Mouse (Mus musculus) layer of hippocampus, adult 18-20 months (tissue): Measurements from ENCODE around the gene H1foo. TPM values are rescaled to one million over a fixed set of nuclear protein-coding genes. Genes with fewer than 3 reads are reported as not detected.

ENCODE experiments used
- DNase-seq, 2 experiments: peaks; one replicate each; pipeline ENCODE4 v3.0.0; 2022; ENCODE audit warnings: low spot score in 2 of 2
- total RNA-seq, 2 experiments: library from RNA; stranded (reverse); gene quantifications; 2 replicates each; pipeline ENCODE4 v1.2.3; 2021

Gene H1foo
- total RNA-seq, 2 experiments from 2014 or later = not detected

DNA sequence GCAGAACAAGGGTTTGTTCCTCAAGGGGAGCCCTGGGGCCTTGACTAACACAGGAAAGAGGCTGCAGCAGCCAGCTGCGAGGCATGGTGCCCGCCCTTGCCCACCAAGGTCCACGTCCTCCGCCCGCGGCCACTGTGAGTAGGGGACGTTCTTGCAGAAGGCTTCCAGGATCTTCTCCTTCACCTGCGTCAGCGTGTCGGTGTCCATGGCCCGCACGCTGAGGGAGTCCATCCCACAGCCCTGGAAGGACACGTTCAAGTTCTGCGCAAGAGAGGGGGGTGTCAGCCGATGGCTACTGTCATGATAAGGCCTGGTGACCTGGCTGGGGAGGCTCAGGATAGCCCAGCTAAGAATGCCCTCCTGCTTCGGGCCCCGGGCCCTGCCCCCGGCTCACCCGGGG is 15.6 kb downstream of the H1foo start:
- no peak for DNase-seq

DNA sequence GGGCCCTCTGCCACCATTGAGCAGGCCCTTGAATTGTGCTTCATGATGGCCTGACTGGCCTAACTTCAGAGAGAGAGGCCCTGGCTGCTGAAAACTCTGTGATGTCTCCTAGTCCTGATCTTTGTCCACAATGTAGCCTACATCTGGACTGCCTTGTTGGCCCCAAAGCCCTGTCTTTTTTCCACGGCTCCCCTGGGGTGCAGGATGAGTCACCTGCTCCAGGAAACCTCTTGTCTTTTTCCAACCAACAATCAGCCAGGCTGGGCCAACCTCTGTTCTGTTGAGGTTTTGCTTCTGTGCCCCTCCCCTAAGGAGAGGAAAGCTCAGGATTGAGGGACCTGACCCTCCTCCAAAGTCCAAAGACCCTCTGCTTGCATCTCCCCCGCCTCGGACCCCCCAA is 17.0 kb downstream of the H1foo start:
- DNase-seq = no peak

DNA sequence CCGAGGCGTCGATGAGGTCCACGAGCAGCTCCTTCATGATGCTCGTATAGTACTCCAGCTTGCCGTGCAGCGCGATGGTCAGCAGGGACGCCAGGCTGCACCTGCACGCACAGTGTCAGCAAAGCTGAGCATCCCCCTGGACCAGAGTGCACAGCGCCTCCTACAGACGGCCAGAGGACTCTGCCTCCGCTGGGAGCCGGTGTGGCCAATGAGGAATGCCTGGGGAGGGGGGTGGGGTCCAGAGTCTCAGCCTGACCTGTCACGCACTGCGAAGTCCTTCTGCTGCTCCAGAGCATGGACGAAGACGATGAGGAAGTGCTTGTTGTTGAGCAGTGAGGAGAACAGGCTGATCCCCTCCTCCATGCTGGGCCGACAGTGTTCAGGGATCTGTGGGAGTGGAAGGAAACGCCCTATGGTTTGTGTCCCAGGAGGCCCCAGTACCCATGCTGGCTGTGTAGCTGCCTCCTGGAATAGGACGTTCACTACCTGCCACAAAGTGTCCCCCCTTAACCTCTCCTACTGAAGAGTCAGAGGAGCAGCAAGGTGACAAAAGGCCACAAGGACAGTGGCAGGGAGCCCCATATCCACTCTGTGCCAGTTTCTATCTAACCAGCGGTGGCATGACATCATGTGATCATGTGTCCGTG is 17.8 kb downstream of the H1foo start:
- no peak for DNase-seq

DNA sequence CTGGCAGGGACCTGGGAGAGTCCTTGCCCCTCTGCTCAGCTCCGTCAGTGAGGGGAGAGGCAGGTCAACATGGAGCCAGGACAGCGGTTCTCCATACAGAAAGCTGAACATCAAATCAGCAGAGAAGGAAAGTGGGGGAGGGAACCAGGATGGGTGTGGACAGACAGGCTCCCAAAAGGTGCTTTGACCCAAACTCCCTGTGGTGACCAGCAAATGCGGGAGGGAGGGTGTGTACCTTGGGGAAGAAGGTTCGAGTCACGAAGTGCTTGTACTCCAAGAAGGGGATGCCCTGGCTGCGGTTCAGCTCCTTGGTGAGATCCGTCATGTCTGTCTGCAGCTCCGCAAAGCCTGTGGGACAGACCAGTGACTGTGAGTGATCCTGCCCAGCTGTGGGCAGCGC is 18.9 kb downstream of the H1foo start:
- no peak for DNase-seq

DNA sequence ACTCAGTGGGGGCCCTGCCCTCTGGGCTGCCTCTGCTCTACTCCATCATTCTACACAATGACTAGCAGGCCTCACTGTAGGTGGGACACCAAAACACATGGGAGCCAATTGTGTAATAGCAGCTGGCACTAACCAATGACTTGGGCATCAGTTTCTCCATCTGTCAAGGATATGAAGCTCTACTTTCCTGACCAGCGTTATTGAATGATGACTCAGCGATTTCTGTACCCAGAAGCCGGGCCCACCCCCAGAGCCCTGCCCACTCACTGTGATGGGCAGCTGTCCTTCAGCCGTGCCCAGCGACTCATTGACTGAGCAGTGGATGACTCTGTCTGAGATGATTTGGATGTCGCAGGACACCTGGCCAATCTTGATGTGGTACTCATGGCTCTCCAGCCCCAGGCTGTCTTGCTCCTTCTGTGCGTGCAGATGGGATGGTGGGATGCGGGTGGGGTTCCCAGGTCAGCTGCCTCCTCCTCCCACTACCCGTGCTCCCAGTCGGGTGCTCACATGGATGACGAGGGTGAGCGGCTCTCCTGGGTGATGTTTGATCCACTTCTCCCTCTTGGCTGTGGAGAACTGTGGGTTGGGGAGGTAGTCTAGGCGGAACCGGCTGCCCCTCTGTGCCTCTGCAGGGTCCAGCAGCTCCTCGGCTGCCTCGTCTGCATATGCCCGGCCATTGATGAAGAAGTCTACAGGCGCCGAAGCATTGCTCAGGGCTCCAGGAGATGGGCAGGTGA is 21.7 kb downstream of the H1foo start:
- DNase-seq = no peak

DNA sequence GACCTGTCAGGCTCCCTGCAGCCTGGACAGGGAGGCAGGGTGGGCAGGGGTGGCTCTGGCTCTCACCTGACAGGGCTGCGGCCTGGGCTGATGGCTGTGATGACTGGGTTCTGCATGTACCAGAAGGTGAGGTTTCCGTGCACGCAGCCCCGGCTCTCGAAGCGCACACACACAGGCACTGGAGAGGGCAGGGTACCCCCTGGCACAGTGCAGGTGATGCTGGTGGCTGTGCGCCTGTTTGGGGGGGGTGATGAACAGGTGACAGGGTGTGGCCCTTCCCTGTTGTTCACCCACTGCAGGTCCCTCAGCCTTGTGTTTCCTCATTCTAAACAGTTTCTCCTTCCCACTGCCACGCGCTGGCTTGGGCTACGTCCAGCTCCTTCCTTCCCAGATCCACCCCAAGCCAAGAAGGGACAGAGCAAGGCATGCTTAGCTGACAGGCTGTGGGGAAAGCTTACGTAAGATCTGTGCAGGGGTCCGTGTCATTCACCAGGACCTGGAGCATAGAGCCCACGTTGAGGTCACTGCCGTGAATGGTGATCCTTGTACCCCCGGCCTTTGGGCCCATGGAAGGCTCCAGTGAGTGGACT is 22.6 kb downstream of the H1foo start:
- DNase-seq = no peak

DNA sequence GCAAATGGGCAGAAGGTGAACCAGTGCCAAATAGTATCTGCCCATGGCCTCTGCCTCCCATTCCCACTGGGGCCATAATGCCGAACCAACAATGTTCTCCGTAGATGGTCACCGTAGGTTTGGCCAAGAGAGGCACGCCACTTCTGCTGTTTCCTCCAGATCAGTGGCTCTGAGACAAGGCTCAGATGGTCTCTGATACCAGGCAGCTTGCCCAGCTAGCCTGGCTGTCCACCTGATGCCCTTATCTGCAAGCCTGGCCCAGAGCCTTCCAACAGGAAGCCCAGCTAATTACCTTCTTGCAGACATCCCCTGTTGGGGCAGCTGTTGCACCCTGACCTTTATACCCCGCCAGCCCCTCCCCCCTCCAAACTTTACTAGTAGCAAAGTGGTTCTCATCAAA is 23.3 kb downstream of the H1foo start:
- DNase-seq = no peak

DNA sequence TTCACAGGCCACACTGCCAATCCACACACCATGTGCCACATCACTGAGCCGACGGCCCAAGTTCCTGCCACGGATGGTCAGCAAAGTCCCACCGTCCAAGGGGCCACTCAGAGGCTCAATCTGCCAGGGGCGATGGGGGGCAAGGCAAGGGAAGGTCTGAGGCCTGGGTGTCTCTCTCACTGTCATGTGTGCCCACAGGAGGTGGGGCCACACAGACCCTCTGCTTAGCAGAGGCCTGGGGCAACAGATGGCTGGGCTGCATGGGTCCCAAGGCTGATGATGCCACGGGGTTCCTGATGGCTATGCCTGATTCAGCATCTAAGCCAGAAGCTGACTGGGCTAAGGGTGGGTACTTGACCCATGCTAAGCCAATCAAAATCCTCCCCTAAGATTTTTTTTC is 24.0 kb downstream of the H1foo start:
- no peak for DNase-seq

DNA sequence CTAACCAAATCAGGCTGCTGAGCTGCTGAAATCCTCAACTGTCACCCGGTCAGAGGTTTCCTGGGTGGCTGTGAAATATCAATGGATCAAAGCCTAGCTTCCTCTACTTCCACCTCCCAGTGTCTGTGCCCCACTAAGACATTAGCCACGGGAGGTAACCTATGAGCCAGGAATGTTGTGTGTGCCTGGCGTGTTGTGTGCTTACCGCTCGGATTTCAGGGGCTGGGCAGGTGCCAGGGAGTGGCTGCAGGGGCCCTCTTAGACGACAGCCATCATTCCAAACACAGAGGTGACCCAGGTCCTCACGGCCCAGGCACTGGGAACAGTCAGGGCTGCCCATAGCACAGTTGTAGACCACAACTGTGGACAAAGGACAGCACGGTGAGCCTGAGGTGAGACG is 24.4 kb downstream of the H1foo start:
- DNase-seq = no peak

DNA sequence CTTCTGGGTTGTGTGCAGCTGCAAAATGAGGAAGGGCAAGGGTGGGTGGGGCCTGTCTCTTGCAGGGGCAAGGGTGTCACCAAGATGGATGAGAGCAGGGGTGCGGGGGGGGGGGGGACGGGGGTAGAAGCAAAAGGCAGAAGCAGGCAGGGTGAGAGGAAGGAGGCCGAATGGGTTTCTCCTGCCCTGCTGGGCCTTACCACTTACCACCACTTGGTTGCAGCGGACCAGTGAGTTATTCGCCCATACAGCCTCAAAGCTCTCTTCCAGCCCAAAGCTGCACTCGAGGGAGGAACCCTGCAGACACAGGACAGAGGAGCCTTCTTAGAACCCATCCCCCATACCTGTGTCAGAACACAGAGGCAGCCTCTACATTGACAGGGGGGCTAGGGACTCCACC is 25.2 kb downstream of the H1foo start:
- no peak for DNase-seq

DNA sequence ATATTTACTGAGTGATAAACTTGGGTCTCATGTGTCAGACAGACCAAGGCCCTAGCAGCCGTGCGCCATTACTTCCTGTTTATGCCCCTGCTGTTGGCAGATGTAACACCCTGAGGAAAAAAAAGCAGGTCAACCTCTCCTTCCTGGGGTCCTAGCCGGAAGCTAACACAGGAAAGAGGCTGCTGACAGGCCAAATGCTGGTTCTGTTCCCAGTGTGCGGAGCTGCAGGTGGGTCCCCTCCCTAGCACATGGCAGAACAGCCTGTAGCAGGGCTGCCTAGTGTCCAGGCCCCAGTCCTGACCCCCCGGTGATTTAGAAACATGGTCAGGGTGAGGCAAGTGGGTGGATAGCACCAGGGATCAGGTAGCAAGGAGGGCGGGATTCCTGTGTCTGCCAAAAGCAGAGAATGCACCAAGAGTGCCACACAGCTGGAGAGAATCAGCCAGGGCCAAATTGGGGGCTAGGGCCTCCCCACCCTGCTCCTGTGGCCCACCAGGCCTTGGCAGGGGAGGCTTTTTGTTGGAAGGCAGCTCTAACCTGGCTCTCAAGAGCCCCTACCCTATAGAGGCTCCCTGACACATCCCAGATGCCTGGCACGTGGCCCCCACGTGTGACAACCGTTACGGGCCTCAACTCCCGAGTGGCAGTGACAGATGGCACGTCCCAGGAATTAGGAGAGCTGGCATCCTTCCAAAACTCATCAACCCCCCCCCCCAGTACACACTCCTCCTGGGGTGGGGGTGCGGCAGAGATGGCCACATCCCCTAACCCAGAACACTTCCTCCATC is 26.7 kb downstream of the H1foo start:
- no peak for DNase-seq

DNA sequence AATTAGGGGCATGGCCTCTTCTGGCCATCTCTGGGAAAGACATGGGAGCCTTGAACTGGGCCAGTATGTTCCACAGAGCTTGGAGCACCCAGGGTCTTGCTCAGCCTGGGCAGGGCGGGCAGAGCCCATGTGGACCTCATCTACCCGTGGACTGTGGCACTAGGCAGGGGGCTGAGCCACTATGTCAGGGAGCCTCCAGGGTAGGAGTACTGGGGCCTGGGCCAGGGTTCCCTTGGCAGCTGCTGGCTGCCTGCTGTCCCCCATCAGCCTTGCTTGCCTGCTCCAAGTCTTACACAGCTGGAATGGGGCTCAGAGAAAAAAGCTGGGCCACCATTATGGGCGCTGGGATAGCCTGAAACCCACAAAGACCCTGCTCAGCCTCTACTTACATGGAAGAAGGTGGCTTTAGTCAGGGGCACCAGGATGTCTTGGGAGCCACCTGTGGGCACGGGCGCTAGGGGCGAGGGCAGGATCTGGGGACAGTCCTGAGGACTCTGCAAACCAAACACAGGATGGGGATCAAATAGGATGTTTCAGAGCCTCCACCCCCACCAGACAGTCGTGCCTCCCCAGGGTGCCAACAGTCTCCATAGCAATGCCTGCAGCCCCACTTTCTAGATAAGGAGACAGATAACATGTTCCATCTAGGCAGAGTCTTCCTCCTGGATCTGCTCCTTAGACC is 27.5 kb downstream of the H1foo start:
- DNase-seq = no peak

DNA sequence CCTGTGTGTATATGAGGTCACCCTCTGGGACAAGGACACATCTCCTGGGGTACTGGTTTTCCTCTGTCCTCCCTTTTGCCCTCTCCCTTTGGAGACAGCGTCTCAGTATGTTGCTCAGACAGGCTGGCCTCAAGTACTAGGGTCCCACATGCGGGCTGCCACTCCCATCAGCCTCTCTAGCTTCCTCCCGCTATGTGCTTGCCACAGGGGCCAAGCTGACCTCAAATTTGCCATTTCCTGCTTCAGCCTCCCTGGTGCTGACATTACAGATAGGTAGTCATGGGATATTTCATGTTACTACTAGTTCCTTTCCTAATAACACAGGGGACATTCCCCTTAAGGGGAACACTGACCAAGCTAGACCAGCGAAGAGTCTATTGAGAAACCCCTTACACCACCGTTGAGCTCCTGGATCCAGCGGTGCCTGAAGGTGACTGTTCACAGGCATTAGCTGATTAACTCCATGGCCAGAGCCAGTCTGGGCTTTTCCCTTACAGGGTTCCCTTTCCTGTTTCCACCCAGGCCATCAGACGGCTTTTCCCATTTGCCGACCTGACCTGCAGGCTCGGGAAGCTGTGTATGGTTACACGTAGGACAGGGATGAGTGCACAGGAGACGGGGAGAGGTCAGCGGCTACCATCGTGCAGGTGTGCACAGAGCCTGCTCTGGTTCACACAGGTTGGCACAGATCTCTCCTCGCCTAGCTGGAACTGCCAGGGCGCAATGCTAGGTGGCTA is 28.6 kb downstream of the H1foo start:
- DNase-seq = no peak

DNA sequence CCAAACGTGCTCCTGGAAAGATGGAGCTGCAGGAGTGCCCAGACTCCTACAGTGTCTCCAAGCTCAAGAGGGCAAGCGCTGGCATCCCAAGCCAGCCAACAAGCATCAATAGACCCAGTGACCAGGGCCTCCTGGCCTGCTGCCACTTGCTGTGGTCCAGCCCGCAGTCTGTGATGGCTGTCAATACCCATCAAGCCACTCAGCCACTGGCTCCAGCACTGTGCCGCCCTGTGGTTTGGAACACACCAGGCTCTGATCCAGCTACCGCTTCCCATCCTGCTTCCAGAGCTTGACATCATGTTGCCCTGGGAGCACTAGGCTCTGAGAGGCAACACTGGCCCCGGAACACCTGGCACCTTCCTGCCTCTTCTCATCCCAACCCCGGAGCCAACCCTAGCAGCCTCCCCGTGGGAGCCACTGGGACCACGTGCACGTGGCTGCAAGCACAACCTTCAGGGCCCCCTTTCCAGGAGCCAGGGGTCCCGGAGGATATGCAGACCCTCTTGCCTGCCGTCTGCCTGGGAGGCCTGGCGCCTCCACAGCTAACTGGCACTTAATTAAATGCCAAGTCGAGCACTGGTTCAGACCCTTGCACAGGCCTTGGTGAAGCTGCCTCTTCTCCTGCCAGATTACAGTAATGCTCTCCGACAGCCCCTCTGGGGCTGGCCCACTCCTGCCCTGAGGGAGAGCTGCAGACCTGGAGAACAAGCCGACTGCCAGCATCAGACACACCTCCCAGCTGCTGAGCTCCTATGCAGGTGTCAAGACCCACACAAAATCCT is 29.3 kb downstream of the H1foo start:
- DNase-seq = peak in 1 of 2 experiments; percentile 62

DNA sequence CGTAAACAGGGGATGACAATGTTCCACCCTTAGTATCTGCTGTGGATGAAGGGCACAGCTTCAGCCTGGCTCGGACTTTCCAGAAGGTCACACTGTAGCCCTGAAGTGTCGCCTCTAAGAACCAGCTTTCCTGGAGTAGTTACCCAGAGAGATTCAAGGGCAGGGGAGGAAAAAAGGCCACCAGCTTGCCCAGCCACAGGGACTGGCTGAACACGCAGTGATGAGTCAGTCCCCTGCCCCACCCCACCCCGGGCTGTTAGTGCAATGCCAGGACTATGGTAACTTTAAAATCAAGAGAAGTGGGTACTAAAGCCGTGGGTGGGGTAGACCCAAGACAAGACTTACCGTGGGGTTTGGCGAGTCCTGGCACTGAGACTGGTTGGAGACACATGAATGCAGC is 30.9 kb downstream of the H1foo start:
- DNase-seq = no peak

DNA sequence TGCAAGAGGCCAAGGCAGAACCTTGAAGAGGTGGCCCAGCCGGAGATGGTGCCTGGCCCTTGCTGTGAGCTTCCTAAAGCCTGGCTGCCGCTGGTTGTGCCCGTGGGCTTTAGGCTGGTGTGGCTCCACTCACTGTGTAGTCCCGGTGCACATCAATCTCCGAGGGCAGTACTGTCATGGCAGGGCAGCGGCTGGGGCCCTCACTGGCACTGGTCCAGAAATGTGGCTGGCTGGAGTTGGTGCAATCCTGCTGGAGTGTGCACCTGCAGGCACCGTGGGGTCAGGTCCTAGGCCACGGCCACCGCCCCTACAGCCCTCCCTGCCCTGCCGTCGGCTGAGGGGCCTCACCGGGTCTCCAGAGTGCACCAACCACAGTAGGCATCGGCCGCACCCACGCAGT is 33.1 kb downstream of the H1foo start:
- DNase-seq = no peak

DNA sequence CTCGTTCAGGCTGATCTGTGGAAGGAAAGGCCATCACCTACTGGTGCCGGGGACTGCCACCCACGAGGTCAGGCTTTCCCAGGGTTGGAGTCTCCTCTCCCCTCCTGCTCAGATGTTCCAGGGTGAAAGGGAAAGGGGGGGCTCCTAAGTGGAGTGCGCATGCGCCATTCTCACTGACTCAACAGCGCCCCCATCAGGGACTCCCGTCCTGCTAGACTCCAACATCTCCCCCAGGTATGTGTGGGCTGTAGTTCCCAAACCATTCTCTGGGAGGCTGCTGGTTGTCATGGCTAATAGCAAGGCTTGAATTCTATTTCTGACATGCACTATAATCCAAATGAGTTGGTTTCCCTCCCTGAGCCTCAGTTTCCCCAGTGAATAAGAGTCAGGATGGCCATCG is 33.9 kb downstream of the H1foo start:
- DNase-seq = no peak

DNA sequence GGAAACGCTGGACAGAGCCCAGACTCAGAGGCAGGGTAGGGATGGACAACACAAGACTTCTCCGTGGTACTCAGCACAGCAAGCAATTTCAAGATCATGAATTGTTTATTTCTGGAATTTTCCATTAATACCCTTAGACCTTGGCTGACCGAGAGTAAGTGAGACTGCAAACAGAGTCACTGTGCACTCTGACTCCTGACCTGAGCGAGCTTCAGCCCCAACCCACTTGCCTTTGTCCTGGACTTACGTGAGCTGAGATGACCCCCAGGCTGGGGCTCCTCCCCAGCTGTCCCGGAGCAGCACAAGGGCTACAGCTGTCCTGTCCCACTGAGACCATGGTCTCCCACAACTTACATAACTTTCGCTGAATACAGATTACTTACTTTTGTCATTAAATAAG is 38.2 kb downstream of the H1foo start:
- no peak for DNase-seq

DNA sequence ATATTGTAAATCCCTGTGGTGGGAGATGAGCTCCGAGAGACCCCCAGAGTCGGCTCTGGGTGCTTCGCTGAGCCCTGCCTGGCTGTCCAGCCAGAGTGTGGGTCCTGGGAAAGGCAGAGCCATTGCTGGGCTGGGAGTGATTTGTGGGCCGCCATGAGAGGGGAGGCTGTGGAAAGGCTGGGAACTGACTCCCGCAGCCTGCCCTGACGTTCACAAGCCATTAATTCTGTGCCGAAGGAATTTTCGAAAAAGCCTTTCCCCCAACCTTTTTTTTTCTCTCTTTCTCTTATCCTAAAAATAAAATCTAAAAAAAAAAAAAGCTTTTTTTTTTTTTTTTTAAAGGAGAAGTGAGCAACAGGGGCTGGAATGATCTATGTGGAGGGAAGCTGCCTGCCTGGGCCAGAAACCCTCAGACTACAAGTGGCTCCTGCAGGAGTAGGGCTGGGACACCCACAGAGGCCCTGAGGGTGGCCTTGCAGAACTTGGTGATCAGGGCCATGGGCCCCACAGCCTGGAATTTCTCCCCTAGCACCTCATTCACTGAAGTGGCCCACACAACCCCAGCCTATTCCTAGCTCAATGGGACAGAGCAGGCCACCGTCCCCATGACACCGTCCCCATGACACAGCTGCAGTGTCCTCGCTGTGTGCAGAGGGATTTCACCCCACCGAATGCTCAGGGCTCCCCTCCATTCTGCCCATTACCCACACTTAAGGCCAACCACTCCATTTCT is 38.7 kb downstream of the H1foo start:
- DNase-seq = no peak
